Mouse (Mus musculus): ENCODE data around the gene 5031410I06Rik. TPM values are rescaled to one million over a fixed set of nuclear protein-coding genes. Genes with fewer than 3 reads are reported as not detected.

Gene 5031410I06Rik
- not detected for total RNA-seq (2023)

GRCm38 (mm10) chr5:26105262-26105661 is at the start of gene 5031410I06Rik:
Gene 5031410I06Rik, minus strand, starts transcription at chr5:26105362.

GRCm38 (mm10) chr5:26121321-26121720 is 16.2 kb upstream of the 5031410I06Rik start, which contains the start of gene Gm10220:
Gene Gm10220, minus strand, starts transcription at chr5:26121421.

DNA sequence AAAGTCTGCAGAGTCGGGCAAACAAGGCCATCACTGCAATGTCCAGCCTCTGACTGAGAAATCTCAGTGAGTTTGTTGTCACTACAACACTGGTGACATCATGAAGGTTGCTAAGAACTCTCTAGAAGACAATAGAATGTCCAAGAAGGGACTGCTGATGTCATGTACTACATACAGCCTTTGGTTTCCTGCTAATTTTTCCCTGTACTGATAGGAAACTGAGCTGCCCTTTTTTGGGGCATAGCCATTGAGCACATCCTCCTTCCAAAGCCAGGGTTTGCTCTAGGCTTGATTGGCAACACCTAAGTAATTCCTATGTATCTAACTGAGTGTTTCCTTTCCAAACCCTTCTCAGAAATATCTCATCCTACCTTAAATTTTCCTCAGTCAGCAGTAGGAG is 16.0 kb downstream of the 5031410I06Rik start, which contains the start of gene Gm10471:
Gene Gm10471, minus strand, starts transcription at position 101 of the 400 bp plus-strand sequence.

DNA sequence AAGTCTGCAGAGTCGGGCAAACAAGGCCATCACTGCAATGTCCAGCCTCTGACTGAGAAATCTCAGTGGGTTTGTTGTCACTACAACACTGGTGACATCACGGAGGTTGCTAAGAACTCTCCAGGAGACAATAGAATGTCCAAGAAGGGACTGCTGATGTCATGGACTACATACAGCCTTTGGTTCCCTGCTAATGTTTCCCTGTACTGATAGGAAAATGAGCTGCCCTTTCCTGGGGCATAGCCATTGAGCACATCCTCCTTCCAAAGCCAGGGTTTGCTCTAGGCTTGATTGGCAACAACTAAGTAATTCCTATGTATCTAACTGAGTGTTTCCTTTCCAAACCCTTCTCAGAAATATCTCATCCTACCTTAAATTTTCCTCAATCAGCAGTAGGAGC is 46.7 kb downstream of the 5031410I06Rik start, which contains the start of gene Gm7347:
Gene Gm7347, minus strand, starts transcription at position 101 of the 400 bp plus-strand sequence.

Other genes starting within 250 kb of the 5031410I06Rik start
- not detected for gene Gm21663, start 163.0 kb downstream of the 5031410I06Rik start, total RNA-seq (2023)
- gene Gm21671, start 150.9 kb downstream of the 5031410I06Rik start, total RNA-seq (2023) = not detected
- gene Gm21680, start 132.7 kb downstream of the 5031410I06Rik start, total RNA-seq (2023) = not detected
- gene Gm21698, start 116.7 kb downstream of the 5031410I06Rik start, total RNA-seq (2023) = not detected
- not detected for gene Gm1979, start 100.6 kb downstream of the 5031410I06Rik start, total RNA-seq (2023)
- not detected for gene Gm5862, start 82.4 kb downstream of the 5031410I06Rik start, total RNA-seq (2023)
- not detected for gene Speer4a, start 65.8 kb downstream of the 5031410I06Rik start, total RNA-seq (2023)
- gene Gm7347, start 46.8 kb downstream of the 5031410I06Rik start, total RNA-seq (2023) = not detected
- not detected for gene Gm10471, start 16.1 kb downstream of the 5031410I06Rik start, total RNA-seq (2023)
- not detected for gene Gm10220, start 16.1 kb upstream of the 5031410I06Rik start, total RNA-seq (2023)
- not detected for gene Gm7361, start 152.3 kb upstream of the 5031410I06Rik start, total RNA-seq (2023)

Measured in neutrophil, adult 83 days (primary cell).